Mouse (Mus musculus) A20 (cell line): Measurements from ENCODE around the gene Ncor1.

Source experiments
- DNase-seq: peaks from one replicate; pipeline ENCODE4 v3.0.0-alpha.2; 2011; ENCODE audit warnings: low read depth, low spot score

The Ncor1 gene

DNA sequence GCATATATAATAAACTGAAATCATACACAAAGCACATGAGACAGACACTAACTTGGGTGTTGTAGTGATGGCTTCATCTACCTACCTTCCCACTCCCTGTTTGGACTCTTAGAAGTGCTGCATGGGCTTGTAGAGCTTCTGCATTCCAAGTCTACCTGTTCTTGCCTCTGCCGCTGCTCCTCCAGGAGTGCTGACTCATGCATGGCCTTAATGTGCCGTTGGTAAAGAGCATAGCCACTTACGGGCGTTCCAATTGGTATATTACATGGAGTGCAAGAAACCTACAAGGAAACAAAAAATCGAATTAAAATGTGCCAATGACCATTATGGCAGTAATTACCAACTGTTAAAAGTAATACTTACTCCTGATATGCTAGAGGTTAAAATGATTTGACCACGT, 91.5 kb downstream of the Ncor1 start:
- DNase-seq, result no peak

DNA sequence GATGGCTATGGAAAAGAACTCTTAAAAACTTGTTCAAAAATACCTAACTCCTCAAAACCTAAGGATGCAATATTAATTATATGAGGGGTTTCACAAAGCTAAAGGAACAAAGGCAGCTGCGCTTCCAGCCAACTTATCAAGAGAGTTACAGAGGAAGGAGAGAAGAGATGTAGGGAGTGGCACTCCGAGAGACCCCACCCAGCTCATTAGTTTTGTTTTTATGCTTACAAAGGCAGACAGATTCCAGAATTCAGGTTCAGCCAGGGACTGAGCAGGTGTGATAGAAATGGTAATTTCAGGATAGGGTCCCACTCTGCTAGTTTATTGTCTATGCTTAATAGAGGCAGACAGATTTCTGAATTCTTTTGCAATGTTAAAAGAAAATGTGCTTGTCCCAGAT, 103.1 kb downstream of the Ncor1 start:
- no peak for DNase-seq

DNA sequence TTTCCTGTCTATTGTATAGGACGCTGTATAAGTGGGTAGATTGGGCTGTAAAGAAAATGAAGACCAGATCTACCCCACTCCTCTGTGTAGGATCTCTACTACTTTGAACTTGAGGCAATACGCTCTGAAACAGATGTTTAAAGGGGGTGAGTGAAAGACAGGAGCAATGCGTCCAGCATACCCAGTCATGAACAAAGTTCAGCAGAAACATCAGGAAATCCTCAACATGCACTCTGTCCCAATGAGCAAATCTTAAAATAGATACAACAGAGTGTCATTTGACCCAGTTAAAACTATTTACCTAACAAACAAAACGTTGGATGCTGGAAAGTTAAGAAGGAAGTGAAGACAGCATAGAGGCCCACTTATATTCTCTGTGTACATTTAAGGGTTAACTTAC, 106.4 kb downstream of the Ncor1 start:
- no peak for DNase-seq

DNA sequence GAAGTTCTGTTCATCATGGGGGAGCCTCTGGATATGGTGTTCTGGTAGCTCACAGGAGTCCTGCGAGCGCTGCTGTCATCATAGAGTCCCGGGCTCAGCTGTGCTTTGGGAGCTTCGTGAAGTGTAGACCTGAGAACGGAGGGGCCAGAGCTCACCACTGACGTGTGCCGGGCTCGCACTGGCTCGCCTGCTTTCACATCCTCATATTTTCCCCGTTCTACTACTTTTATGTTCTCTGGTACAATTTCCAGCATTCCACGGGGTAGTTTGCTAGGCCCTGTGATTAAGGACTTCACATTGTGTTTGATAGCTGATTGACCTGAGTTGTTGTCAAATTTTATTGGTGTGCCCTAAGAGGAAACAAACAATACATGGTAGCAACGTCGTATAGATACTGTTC, 115.3 kb downstream of the Ncor1 start:
- DNase-seq, result no peak

DNA sequence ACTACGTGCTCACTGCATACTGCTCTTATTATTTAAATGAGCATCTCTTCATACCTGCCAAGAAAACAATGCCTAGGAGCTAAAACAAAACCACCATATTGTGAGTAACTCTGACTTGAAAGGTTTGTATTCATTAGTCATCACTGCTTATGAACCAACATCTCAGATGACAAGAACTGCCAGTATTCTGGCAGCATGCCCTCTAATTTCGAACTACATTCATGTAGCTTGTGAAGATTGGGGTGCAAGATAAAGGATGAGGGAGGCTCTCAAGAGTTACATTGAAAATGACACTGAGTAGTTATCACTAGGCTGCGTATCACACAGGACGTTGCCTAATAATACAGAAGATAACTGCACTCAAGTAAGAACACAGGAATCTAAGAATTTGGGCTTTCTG, 126.1 kb downstream of the Ncor1 start:
- DNase-seq, result no peak

DNA sequence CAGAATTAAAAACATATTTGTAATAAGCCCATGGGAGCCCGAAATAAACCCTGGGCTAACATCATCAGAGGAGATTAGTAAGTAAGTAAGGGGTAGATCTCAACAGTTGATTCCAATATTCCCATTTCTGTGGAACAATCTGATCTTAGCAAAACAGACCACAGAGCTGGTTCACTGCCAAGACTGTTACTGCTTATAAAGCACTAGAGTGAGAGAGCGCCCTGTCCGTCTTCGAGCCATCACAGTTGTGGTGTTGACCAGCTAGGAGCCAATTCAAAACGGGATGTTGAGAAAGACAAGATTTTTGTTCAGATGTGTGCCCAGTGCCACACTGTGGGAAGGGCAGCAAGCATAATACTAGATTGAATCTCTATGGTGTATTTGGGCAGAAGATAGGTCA, 127.2 kb downstream of the Ncor1 start:
- DNase-seq, result no peak

DNA sequence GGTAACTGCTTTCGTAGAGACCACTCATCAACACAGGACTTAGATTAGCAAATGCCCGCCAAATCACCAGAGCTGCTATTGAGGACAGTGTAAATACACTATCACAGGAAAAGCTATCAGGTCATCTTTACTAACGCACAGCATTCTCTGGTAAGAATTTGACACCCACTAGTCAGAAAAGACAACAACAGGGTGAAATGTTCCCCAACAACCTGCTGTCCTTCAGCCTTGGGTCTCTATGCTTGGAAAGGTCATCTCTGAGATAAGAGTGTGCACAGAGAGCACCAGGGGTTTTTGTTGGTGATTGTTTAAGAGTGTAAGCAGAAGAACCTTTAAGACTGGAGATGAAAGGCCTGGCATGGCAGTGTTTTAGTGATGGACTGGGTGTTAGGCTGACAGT, 134.7 kb downstream of the Ncor1 start:
- no peak for DNase-seq

DNA sequence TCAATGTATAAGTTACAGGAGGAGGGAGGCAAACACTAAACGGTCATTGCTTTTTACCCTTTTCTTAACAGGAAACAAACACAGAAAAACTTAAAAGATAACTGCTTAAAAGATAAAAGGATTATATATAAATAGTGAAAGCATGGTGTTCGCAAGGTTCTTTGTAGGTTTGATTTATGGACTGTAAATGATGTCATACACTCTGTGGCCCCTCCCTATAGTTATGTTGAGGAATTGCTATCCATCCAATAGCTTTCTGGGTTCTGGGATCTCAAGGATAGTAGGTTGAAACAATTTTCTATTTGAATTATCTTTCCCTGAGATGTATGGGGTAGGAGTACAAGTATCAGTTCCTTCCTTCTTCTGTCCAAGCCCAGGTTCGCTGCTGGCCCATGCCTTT, 138.2 kb downstream of the Ncor1 start:
- DNase-seq, result no peak

DNA sequence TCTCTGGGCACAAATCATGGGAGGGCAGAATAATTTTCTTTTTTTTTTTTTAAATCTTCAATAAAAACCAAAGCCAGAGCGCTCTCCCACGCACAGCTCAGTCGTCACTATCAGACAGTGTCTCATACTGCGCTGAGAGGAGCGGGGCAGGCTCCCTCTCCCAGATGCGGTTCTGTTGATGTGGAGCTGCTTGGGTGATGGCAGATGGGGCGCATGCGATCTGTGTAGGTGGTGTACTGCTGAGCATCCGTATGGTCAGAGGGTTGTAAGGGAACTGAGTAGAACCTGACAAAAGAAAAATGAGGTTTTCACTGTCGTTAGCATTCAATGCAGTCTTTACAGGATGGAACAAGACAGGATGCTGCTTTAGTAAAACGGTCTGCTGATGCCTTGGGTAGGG, 140.6 kb downstream of the Ncor1 start:
- DNase-seq, result no peak

DNA sequence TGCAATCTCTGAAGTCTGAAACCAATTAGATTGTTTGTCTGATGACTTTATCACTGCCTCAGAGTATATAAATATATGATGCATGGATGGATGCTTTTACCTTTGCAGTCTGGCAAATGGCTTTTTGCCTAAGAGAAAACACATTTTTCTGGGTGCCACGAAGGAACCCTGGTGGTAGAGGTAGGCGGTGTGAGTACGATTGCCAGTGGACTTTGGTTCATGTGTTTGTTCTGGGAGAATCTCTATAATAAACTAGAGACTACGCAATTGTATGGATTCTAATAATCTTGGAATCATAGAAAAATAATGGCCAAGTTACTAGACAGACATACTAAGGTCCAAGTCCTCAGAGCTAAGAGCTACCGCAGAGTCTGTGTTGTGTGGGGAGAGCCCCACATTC, 143.4 kb downstream of the Ncor1 start:
- DNase-seq, result no peak

DNA sequence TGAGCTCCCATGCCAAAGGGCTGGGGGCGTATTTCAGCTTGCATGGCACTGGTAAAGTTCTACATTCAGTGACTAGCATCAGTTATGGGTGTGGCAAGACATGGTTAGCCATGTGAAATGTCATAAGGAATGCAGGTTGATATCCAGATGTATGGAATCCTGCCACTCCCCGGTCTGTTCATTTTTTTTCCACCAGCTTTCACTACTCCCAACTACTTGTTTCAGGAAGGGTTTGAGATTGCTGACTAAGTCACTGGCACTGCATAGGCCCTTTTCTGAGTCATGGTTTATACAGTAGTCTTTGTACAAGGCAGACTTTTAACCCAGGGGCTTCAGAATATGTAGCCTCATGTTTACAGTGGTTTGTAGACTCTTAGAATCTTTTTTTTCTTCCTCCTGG, 149.0 kb downstream of the Ncor1 start:
- no peak for DNase-seq

DNA sequence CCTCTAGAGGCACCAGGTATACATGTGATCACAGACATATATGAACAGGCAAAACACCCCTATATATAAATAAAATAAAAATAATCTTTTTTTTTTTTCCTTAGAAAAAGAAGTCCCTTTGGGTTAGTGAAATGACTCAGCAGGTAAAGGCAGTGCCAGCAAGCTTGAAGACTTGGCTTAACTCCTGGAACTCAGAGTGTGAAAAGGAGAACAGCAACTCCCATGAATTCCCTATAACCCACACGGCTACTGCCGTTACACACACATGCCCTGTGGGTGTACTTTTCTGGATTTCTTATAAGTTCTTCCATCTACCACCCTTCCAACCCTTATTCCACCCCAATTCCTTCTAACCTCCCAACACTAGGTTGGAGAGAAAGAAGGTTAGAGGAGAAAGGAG, 152.5 kb downstream of the Ncor1 start:
- DNase-seq, result no peak

DNA sequence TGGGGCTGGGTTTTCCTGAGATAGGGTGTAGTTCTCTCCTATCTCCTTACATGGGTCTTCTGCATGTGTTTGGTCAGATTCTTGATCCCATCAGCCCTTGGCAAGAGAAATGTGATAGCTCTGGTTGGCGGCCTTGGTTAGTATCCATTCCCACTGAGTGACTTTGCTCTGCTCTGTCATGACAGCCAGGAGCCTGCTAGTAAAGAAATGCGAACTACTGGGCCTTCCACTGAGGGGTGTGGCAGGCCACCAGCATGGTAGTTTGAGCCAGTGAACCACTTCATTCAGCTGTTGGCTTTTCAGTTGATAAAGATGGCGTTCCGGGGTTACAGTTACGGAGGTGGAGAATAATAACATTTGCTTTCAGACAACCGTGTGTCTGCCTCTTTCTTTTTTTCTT, 159.5 kb downstream of the Ncor1 start:
- no peak for DNase-seq

DNA sequence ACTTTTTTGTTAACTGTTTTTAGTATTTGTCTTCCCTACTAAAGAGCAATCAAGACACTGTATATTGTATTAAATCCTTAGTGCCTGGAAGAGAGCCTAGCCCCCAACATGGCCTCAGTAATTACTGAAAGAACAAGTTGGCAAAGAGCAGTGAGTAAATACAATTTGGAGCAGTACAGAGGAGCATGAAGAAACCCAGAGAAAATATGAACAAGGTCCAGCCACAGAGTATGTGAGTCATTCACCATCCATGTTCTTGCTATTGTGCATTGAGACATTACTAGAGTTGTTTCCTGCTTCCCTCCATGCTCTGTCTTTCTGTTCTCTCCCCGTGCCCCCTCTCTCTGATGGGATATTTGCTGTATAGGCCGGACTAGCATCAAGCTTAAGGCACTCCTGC, 164.2 kb downstream of the Ncor1 start:
- DNase-seq, result no peak

DNA sequence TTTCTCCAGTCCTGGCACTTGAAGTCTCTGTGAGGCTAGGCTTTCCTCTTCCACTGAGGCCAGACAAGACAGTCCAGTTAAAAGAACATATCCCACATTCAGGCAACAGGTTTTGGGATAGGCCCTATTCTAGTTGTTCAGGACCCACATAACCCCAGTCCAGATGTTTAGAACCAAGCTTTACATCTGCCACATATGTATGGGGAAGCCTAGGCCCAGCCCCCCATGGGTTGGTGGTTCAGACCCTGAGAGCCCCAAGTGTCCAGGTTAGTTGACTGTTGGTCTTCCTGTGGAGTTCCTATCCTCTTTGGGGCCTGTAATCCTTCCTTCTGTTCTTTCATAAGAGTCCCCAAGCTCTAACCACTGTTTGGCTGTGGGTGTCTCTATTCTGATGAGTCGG, 170.6 kb downstream of the Ncor1 start:
- DNase-seq, result no peak

DNA sequence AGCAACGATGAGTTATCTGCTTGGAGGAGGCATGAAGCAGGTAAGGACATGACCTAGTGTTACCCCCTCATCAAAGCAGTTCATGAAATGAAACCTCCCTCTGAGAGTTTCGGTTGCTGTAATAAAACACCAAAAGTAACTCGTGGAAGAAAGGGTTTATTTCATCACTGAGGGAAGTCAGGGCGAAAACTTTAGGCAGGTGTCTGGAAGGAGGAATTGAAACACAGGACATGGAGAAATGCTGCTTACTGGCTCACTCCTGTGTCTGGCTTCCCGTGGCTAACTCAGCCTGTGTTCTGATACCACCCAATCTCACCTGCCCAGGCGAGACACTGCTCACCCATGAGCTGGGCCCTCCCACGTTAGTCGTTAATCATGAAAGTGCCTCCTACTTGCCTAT, 173.3 kb downstream of the Ncor1 start:
- peak; percentile 80 for DNase-seq

DNA sequence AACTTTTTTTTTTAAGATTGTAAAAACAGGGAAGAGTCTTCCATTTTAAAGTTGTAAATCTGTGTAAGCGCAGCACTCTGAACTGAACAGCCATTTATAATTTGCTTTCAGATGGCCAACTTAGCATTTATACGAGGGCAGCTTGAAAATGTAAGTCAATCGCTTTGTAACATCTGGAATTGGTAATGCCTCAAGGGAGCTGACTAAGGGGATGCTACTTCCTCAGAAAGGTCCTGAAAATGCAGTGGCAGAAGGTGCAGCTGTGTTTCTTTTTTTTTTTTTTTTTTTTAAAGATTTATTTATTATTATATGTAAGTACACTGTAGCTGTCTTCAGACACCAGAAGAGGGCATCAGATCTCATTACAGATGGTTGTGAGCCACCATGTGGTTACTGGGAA, 174.3 kb downstream of the Ncor1 start:
- peak; percentile 70 for DNase-seq

DNA sequence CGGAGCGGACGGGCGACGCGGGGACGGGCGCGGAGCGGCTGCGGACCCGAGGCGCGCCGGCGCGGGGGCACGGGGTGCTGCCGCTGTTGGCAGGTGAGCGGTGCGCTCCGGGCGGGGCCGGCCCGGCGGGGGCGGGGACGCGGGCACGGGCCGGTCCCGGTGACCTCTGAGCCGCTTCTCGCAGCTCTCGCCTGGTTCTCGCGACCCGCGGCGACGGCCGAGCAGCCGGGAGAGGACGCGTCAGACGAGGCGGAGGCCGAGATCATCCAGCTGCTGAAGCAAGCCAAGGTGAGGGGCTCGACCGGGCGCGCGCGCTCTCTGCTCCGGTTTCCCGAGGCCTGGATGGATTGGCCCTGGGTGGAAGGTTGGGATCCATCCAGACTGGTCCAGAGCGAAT, 176.7 kb downstream of the Ncor1 start:
- DNase-seq, result peak; percentile 80

DNA sequence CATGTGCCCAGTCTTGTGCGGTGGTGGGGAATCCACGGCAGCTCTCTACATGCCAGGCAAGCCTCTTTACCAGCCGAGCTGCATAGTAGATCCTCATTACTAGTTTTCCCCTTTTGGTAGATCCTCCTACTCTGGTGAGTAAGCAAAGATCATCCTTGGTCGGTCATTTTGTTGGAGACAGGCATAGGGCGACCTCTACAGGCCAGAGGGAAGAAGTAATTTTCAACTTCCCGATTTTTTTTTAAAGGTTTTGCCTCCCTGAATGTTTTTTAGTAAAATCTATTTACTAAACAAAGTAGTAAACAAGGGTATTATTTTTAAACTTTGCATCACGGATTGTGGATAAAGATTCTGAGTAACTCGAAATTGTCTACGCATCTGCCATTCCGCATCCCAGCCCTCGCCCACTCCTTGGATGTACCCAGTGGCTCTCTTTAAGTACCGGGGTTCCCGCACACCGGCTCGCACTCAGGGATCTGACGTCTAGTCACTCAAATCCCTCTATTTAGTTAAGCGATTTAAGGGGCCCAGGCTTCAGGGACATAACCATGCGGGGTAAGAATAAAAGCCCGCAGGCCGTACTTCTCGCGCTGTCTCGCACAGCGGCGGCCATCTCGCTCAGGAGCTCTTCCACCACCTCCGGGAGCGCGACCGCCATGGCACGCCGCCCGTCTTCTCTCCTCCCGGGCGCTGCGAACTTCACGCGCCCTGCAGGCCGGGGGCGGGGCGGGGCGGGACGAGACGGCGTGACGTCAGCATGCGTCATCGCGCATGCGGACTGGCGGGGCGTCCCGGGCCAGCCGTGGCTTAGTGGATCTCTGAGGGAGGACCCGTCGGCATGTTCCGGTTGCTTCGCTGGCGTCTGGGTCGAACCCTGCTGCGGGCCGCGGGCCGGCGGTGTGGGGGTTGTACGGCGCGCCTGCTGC, 177.4 kb downstream of the Ncor1 start, which contains the start of the genes Zswim7 and Ttc19:
TSS of gene Zswim7 (minus strand) at position 701 of the 926 bp plus-strand sequence.
TSS of gene Ttc19 (plus strand) at position 799 of the 926 bp plus-strand sequence.
- DNase-seq, result peak; percentile 96

DNA sequence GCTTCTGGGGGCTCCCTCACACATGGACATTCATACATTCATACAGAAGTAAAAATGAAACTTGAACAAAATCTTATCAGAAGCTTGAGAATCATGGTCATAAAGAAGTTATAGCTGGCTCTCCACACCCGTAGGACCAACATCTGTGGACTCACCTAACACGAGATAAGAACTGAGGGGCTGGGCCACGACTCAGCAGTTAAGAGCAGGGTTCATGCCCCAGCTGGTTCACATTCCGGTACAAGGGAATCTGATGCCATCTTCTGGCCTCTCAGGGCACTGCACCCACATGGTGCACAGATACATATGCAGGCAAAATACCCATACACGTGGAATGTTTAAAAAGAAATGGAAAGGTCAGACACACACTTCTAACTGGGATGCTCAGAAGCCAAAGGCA, 180.3 kb downstream of the Ncor1 start:
- peak; percentile 81 for DNase-seq

DNA sequence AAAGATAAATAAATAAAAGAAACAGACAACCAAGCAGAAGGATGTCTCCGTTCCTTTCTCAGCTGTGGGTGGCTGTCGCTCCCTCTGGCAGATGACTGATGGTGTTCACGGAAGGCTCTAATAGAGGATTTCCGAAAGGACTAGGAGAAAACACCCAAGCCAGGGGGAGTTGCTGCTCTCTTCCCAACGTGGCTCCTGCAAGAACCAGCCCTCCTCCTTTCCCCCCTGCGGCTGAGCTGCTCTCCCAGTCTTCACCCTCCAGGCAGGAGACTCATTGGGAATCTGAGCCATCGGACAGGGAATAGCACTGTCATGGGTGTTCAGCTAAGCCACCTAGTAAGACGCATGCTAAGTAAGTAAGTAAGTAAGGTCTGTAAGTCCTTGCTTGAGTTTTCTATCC, 181.3 kb downstream of the Ncor1 start:
- DNase-seq, result no peak

DNA sequence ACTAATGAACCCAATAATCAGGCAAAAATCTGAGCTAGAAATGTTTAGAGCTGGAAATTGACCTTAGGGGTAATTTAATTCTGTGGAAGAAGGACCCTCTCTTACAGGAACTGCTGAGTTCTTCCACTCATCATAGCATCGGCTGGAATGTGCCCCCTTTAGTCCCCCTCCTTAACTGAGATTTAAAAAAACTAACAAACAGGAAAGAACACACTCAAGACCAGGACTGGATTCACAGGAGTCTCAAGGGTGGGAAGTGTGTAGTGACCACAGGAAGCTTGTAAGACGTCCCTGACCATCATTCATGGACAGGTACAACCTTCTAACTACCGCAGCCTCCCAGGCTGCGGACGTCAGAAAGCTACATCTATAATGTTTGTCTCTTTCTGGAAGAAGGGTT, 187.5 kb downstream of the Ncor1 start:
- no peak for DNase-seq

DNA sequence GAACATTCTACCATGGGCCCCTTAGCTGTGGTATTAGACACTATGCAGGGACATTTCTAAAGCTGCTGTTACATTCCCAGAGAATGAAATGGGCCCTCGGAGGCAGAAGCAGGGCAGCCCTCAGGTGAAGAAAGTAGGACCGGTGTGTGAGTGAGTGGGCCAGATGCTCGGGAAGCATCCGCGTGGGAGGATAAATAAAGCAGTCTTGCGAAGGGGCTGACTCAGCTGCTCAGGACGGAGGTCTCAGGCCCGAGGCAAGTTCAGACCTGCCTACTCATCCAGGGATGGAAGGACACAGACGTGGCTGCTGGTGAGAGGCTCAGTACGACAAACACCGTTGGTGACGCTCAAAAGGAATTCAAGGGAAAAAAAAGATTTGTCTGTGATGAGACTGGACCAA, 189.2 kb downstream of the Ncor1 start:
- DNase-seq, result no peak

DNA sequence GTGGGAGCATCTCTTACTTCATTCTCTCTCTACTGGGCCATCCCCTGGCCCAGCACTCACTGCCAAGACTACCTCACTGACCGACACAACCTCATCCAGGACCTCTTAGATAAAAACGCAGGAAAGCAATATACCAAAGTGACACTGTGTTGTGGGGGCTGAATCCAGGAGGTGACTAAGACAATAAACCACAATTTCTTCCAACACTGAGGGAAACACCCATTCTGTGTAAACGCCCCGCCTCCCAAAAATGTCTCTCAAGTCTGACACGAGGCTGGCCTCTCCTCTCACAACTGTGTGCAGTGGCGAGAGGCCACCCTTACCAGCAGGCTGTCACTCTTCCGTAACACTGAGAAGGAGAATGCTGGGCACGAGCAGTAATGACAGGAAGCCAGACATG, 190.0 kb downstream of the Ncor1 start:
- no peak for DNase-seq
